Mouse (Mus musculus): ENCODE results near the gene Fndc7.
"Not testable (repeated sequence)": the region's sequence is repeated elsewhere in the genome, so short reads cannot be mapped to it uniquely, and the experiment has no call there.

Gene Fndc7

GRCm38 (mm10) chr3:108887618-108887975, 2.2 kb downstream of the Fndc7 start:
- in situ Hi-C loops (cut with MseI, MboI) = no loop called here

- in situ Hi-C loops (cut with MseI, MboI) = no loop called here
Observed at GRCm38 (mm10) chr3:108886934-108887617, 2.7 kb downstream of the Fndc7 start.

- in situ Hi-C loops (cut with MseI, MboI) = no loop called here
Observed at GRCm38 (mm10) chr3:108885686-108886530, 3.9 kb downstream of the Fndc7 start.

DNA sequence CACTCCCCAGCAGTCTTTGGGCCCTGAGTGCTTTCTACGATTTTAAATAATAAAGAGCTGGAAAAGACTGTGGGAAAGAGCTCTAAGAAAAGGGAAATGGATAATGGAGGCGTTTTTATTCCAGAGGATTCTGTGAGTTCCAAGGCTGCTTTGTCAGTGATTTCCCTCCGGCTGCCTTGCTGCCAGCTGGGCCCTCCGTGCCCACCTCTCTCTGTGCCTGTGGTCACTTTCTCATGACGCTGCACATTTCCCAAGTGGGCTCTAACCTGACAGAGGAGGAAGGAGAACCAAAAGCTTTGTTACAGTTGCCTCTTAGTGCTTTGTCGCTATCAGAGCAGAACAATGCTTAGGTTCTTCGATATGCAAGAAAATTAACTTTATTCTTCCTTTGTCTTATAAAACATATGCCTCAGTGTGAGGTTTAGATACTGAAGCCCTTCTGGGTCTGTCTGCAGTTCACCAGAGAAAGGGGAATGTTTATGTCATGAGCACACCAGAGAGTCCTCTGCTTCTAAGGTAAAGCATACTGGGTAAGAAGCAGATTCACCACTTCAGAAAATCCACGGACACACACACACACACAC, 5.0 kb downstream of the Fndc7 start:
- in situ Hi-C loops (cut with MseI, MboI) = no loop called here

- in situ Hi-C loops (cut with MseI, MboI) = no loop called here
Observed at GRCm38 (mm10) chr3:108883067-108883466, 6.7 kb downstream of the Fndc7 start.

- in situ Hi-C loops (cut with MseI, MboI) = not testable (repeated sequence)
Observed at GRCm38 (mm10) chr3:108881873-108882272, 7.9 kb downstream of the Fndc7 start.

GRCm38 (mm10) chr3:108880544-108881507, 9.0 kb downstream of the Fndc7 start:
- in situ Hi-C loops (cut with MseI, MboI) = no loop called here

- in situ Hi-C loops (cut with MseI, MboI) = no loop called here
Observed at GRCm38 (mm10) chr3:108879836-108880435, 9.9 kb downstream of the Fndc7 start.

- in situ Hi-C loops (cut with MseI, MboI) = no loop called here
Observed at GRCm38 (mm10) chr3:108879129-108879528, 10.7 kb downstream of the Fndc7 start.

DNA sequence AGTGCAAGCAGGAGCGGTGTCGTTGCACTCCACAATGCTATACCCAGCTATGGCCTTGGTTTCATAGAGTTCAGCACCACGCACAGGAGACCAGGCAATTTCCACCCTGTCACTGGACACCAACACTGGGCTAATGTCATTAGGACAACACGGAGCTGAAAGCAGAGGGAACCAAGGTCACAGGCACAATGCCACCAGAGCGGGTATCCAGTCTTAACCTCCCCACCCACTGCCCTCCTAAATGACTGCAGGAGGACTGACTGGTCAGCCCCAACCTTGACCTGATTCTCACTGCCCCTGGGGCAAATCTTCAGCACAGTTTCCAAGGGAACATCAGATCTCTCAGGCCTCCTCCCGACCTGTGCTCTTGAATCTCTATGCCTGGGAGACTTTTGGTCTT, 19.2 kb downstream of the Fndc7 start:
- in situ Hi-C loops (cut with MseI, MboI) = no loop called here

GRCm38 (mm10) chr3:108867449-108867848, 22.4 kb downstream of the Fndc7 start:
- in situ Hi-C loops (cut with MseI, MboI) = no loop called here

GRCm38 (mm10) chr3:108865676-108866075, 24.1 kb downstream of the Fndc7 start:
- in situ Hi-C loops (cut with MseI, MboI) = no loop called here

- in situ Hi-C loops (cut with MseI, MboI) = no loop called here
Observed at GRCm38 (mm10) chr3:108865129-108865528, 24.7 kb downstream of the Fndc7 start.

- in situ Hi-C loops (cut with MseI, MboI) = no loop called here
Observed at GRCm38 (mm10) chr3:108863091-108863490, 26.7 kb downstream of the Fndc7 start.

- in situ Hi-C loops (cut with MseI, MboI) = not testable (repeated sequence)
Observed at GRCm38 (mm10) chr3:108862282-108862681, 27.5 kb downstream of the Fndc7 start.

DNA sequence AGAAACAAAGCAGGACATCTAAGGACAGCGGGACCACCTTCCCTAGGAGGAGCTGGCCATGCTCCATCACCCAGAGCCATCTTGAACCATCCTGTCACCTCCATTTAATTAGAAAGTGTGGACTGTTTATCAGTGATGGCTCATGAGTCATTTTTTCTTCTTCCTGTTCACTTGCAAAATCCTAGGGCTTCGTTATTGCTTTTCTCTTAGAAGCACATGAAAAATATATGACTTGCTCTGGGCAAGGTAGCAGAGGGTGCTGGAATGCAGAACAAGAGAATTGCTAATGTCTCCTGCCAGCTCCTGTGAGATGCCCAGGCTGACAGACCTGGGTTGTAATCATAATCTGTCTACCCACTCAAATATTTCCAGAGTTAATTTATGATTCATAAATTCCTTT, 29.0 kb downstream of the Fndc7 start:
- in situ Hi-C loops (cut with MseI, MboI) = no loop called here

GRCm38 (mm10) chr3:108858231-108858770, 31.5 kb downstream of the Fndc7 start:
- in situ Hi-C loops (cut with MseI, MboI) = no loop called here

GRCm38 (mm10) chr3:108857714-108858113, 32.1 kb downstream of the Fndc7 start:
- in situ Hi-C loops (cut with MseI, MboI) = no loop called here

DNA sequence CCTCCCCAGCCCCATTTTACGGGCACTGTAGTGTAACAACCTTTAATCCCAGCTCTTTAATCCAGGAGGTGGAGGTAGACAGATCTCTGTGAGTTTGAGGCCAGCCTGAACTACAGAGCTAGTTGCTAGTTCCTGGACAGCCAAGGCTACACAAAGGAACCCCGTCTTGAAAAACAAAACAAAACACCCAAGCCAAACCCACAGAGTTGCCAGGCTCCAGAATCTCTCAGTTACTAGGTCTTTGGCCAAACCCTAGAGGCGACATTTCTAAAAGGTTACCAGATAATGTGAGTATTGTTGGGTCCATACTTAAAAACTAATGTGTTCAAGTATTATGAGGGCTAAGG, 32.7 kb downstream of the Fndc7 start:
- in situ Hi-C loops (cut with MseI, MboI) = no loop called here

DNA sequence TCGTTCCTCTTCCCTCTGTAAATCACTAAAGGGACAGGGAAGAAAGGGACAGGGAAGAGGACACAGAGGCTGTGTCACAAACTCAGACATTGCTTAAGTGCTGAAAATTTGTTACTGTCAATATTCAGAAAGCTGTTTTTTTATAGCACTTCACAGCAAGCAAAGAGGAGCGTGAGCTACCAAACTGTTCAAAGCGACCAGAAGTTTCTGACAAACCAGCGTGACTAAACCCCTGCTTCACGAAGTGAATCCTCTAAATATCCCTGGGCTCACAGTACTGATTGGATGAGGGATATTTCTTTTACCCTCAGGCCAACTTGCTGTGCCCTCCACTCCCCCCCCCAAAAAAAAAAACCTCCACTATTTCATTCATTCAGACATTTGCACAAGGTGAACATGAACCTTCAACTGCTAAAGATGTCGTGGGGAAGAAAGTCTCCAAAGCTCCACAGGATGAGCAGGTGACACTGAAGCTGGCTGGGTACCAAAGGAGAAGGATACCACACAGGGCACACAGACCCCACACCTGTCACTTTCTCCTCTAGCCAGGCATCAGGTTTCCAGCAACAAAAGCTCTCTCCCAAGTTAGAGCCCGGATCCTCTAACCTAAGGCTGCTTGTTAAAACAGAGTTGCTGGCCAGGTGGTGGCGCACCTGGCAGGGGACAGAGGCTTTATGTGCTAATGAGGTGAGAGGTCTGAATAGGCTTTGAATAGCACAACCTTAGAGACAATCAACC, 33.3 kb downstream of the Fndc7 start:
- in situ Hi-C loops (cut with MseI, MboI) = no loop called here
